Mouse (Mus musculus) embryonic fibroblast, embryonic 13.5 days (primary cell): Measurements from ENCODE around the gene Adamts14. TPM values are rescaled to one million over a fixed set of nuclear protein-coding genes. Genes with fewer than 3 reads are reported as not detected.

ENCODE experiments used
- H3K27ac ChIP-seq: 2 replicates; pipeline ENCODE4 v1.5.1; 2012; ENCODE audit warnings: low read length, control low read depth, inconsistent platforms; ENCODE audit not compliant: insufficient read depth
- H3K4me1 ChIP-seq: 2 replicates; pipeline ENCODE4 v1.6.1; 2011; ENCODE audit warnings: low read length; ENCODE audit not compliant: control insufficient read depth, insufficient read depth
- H3K4me3 ChIP-seq: 2 replicates; pipeline ENCODE4 v1.5.1; 2011; ENCODE audit warnings: mild to moderate bottlenecking, control low read depth, low read length; ENCODE audit not compliant: insufficient read depth
- CTCF ChIP-seq: IDR thresholded peaks from 2 replicates; pipeline ENCODE4 v1.5.1; 2011; ENCODE audit warnings: mild to moderate bottlenecking, control low read depth, low read length, moderate library complexity, borderline replicate concordance; ENCODE audit not compliant: insufficient read depth
- POLR2A ChIP-seq: IDR thresholded peaks from 2 replicates; pipeline ENCODE4 v1.6.1; 2011; ENCODE audit warnings: low read depth, mild to moderate bottlenecking, control low read depth, low read length, moderate library complexity
- polyA plus RNA-seq: library from polyadenylated mRNA; stranded (reverse); fragments of >200 nt; gene quantifications from 2 replicates; pipeline ENCODE4 v1.2.4, GENCODE M21; 2011; ENCODE audit warnings: low read depth; ENCODE audit not compliant: missing spikeins, insufficient read length

Gene Adamts14
- polyA plus RNA-seq, 1 experiment = 8.1 TPM

DNA sequence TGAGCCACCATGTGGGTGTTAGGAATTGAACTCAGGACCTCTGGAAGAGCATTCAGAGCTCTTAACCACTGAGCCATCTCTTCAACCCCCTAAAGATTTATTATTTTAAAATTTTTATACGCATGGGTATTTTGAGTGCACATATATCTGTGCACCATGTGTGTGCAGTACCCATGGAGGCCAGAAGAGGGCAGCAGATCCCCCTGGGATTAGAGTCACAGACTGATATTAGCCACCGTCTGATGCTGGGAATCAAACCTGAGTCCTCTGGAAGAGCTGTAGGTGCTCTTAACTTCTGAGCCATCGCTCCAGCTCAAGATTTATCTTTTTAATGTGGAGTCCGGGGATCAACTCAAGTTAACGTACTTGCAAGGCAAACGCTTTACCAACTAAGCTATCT lies 57.6 kb downstream of the Adamts14 start:
- H3K4me3 ChIP-seq = no peak overlapping the region
- no peak for TF ChIP-seq CTCF
- no peak for TF ChIP-seq POLR2A
- H3K27ac ChIP-seq = no peak overlapping the region

DNA sequence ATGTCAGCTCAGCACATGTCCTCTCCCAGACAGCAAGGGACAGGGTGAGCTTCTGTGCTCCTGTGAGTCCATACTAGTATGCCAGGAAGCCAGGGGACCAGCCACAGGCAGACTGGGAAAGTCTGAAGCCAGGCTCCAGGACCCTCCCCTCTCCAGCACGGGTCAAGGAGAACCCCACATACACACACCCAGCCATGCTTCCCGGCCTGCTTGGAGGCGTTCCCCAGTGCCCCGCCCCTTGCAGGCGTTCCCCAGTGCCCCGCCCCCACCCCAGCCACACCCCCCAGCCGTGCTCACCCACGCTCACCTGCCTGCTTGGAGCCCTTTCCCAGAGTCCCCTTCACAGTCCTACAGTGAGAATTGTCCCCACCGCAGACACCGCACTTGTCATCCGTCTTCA lies 60.4 kb downstream of the Adamts14 start:
- Histone ChIP-seq H3K27ac (no peak overlapping the region), H3K4me3 (no peak overlapping the region), H3K4me1 (no peaks in the 10 kb centered on the region)
- TF ChIP-seq CTCF (no peak), POLR2A (no peak)

More for the DNA sequence above, 57.6 kb downstream of the Adamts14 start:
- H3K4me1 ChIP-seq = no peaks in the 10 kb centered on the region

DNA sequence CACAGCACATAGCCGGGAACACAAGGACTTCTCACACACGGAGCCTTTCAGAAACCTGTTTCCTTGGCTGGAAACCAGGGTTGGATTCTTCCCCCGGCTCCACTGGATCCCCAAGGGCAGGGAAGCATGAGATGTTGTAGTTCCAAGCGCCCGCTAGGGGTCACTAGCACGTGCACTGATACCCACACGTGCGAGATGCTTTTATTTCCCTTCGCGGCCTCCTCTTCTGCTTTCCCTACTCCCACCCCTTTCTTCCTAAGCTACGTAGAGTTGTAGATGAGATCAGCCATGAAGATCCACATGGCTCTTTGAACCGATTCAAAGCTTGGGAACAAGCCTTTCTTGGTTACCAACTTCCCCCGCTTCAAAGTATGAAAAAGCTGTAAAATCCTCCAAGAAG lies 61.5 kb downstream of the Adamts14 start:
- TF ChIP-seq POLR2A (no peak), CTCF (peak; percentile 46; the same call in 1 of the 2 replicates)

GRCm38 (mm10) chr10:61211105-61211504 lies 62.1 kb downstream of the Adamts14 start:
- Histone ChIP-seq H3K27ac (no peak overlapping the region), H3K4me1 (no peaks in the 10 kb centered on the region), H3K4me3 (no peak overlapping the region)
- TF ChIP-seq POLR2A = no peak
- TF ChIP-seq CTCF = no peak

More for the DNA sequence above, 61.5 kb downstream of the Adamts14 start:
- H3K4me3 ChIP-seq = no peak overlapping the region
- no peak overlapping the region for H3K27ac ChIP-seq
- H3K4me1 ChIP-seq = no peaks in the 10 kb centered on the region

GRCm38 (mm10) chr10:61208114-61208684 lies 65.0 kb downstream of the Adamts14 start:
- no peaks in the 10 kb centered on the region for H3K4me1 ChIP-seq
- H3K27ac ChIP-seq = no peak overlapping the region
- TF ChIP-seq POLR2A (no peak), CTCF (no peak)
- no peak overlapping the region for H3K4me3 ChIP-seq

GRCm38 (mm10) chr10:61203930-61204329 lies 69.3 kb downstream of the Adamts14 start:
- Histone ChIP-seq H3K27ac (no peak overlapping the region), H3K4me1 (no peaks in the 10 kb centered on the region), H3K4me3 (no peak overlapping the region)
- TF ChIP-seq CTCF (no peak), POLR2A (no peak)

DNA sequence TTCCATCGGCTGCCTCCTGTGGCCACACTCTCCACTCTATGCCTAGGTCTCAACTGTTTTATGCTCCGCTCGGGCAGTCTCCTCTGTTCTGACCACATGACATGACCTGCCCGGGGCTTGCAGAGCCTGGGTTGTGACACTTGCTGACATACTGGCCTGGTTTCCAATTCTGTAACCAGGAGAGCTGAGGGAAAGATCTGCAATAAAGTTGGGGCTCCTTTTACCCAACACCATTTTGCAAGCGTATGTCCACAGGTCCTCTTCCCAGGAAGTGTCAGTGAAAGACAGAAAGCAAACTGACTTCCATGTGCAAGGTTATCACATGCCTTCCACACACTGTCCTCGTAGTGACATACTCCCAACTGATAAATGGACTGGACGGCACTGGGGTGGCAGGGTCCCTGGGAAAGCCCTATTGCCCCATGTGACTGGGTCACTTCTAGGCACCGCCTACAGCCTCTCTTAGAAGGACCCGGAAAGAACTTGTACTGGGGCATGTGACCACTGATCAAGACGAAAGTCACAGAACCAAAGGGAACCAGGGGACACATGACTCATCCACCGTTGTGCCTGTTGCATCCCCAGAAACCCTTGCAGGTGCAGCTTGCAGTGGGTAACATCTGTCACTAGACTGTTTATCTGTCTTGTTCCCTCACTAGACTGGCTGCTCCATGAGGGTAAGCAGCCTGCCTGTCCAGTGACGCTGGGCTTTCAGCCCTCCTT lies 71.5 kb downstream of the Adamts14 start:
- TF ChIP-seq POLR2A = no peak
- no peak for TF ChIP-seq CTCF

GRCm38 (mm10) chr10:61200998-61201397 lies 72.2 kb downstream of the Adamts14 start:
- H3K4me3 ChIP-seq = no peak overlapping the region
- H3K27ac ChIP-seq = no peak overlapping the region
- TF ChIP-seq POLR2A = no peak
- TF ChIP-seq CTCF = no peak

More for the DNA sequence above, 71.5 kb downstream of the Adamts14 start:
- H3K4me1 ChIP-seq = no peaks in the 10 kb centered on the region
- H3K4me3 ChIP-seq = no peak overlapping the region
- no peak overlapping the region for H3K27ac ChIP-seq

DNA sequence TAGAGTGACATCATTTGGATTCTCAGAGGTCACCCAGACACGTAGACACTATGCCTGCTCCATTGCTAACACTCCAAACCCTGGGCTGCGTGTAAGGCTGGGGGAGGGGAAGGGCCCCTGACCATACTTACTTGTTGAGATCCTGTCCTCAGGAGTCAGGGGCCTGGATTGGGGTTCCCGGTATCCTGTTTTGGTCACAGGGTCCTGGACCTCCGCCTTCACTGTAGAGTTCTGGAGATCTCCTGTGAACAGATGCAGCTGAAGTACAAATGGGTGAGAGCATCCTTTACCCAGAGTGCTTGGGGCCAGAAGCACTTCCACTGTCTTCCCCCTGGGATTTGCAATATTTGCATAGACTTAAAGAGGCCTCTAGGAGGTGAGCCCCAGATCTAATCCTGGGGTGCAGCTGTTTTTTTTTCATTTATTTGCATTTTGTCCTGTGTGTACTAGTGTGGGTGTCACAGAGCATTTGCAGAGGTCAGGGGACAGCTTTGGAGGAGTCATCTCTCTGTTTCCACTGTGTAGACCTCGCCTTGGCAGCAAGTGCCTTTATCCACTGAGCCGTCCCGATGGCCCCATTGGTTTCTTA lies 72.9 kb downstream of the Adamts14 start:
- no peak overlapping the region for H3K4me3 ChIP-seq

More at GRCm38 (mm10) chr10:61200998-61201397, 72.2 kb downstream of the Adamts14 start:
- no peaks in the 10 kb centered on the region for H3K4me1 ChIP-seq

DNA sequence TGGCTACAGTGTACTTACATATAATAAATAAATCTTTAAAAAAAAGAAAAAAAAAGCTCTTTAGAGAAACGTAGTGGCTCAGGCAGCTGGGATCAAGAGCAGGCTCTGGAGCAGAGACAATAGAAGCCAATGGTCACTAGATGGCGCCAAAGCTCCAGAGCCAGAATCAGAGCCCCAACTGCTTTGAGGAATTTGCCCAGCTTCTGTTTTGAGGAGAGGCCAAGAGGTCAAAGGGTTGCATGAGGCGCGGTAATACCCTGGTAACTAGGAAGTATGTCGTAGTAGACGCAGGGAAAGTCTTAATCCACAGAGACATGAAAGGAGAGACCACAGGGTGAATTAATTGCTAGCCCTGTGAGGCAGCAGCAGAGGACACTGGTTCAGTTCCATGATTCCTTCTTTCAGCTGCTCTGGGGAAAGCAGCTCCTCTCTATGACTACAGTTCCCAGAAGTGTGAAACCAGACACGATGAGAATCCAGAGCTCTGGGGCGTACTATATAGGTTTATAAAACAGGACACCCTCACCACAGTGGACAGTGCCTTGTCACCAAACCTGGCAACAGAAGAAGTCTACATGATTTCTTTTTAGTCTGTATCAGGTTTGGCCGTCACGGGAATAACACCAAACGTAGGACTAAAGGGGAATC lies 73.5 kb downstream of the Adamts14 start:
- Histone ChIP-seq H3K4me3 (no peak overlapping the region), H3K27ac (no peak overlapping the region), H3K4me1 (no peaks in the 10 kb centered on the region)
- TF ChIP-seq CTCF = peak; percentile 60; the same call in 1 of the 2 replicates
- no peak for TF ChIP-seq POLR2A

More for the DNA sequence above, 72.9 kb downstream of the Adamts14 start:
- H3K4me1 ChIP-seq = no peaks in the 10 kb centered on the region
- H3K27ac ChIP-seq = no peak overlapping the region
- TF ChIP-seq POLR2A (no peak), CTCF (no peak)
